7 mouse cellular contexts compared by ENCODE assay signal in the genomic region with DNA sequence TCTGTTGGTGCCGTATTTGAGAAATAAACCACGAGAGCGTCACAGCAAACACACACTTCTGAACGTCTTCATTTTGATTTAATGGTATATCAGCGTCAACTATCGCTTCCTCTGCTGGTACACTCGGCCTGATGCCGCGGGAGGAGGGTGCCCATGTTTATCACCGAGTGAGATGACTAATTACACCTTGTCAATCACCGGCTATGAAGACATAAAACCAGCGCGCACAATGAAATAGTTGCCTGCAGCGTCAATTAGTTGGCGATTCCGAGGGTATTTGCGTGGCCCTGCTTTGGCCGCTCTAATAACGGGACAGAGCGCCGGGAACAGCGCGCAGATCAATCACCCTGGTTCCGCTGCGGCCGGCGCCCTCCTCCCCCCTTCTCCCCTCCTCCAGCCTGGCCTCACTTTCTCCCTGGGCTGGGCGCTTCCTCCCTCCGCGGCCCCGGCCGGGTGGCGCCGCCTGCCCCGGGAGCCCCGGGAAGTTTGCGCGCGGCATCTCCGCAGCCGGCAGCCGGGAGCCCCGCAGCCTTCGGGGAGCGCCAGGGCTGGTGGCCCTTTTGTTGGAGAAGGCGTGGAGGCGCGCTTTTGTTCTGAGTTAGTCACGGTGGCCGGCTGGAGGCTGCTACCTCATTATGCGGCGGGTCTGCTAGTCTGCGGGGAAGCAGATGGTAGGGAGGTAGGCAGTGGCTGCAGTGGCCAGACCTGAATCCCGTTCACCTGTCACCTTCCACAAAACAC. TPM values are rescaled to one million over a fixed set of nuclear protein-coding genes. Genes with fewer than 3 reads are reported as not detected.
DNase-seq lines count a peak whose midpoint lies in the region; ATAC-seq lines count a peak whose summit lies in the region.

No protein-coding gene starts in this region.

- ATAC-seq in lung, embryonic 15.5 days (ENCODE audit: borderline replicate concordance, extremely low read depth, low FRiP score, low TSS enrichment) = no peak
- ATAC-seq in hindbrain, embryonic 16.5 days = no peak
- ATAC-seq in midbrain, embryonic 15.5 days (replicated peaks) = peak; percentile 5; the same call in 1 of the 2 replicates

- no peaks in the 10 kb centered on the region for H3K36me3 ChIP-seq in lung, embryonic 15.5 days
- no peaks in the 10 kb centered on the region for H3K36me3 ChIP-seq in hindbrain, embryonic 16.5 days (ENCODE audit: control insufficient read depth, insufficient read depth, low read length)
- no peaks in the 10 kb centered on the region for H3K36me3 ChIP-seq in midbrain, embryonic 15.5 days (replicated peaks)

- WGBS in lung, embryonic 15.5 days = under 1% methylated on average over 54 of the region's 54 CpGs
- WGBS in hindbrain, embryonic 16.5 days = under 1% methylated on average over 53 of the region's 54 CpGs
- under 1% methylated on average over 53 of the region's 54 CpGs for WGBS in midbrain, embryonic 15.5 days

- H3K27me3 ChIP-seq in lung, embryonic 15.5 days = peaks cover 100% of the 10 kb centered on the region
- peaks cover 72% of the 10 kb centered on the region for H3K27me3 ChIP-seq in hindbrain, embryonic 16.5 days (replicated peaks; ENCODE audit: control insufficient read depth, insufficient read depth, low read length)
- peaks cover 64% of the 10 kb centered on the region for H3K27me3 ChIP-seq in midbrain, embryonic 15.5 days (replicated peaks)

- H3K9ac ChIP-seq in lung, embryonic 15.5 days = no peak overlapping the region
- peak overlapping the region; percentile 41 for H3K9ac ChIP-seq in hindbrain, embryonic 16.5 days (ENCODE audit: low read depth, low read length)
- peak overlapping the region; percentile 56 for H3K9ac ChIP-seq in midbrain, embryonic 15.5 days

- no peak overlapping the region for H3K27ac ChIP-seq in lung, embryonic 15.5 days
- peak overlapping the region; percentile 21; the same call in 1 of the 2 replicates for H3K27ac ChIP-seq in hindbrain, embryonic 16.5 days (ENCODE audit: low read depth, low read length)
- H3K27ac ChIP-seq in midbrain, embryonic 15.5 days = peak overlapping the region; percentile 84

- peaks cover 26% of the 10 kb centered on the region for H3K4me1 ChIP-seq in lung, embryonic 15.5 days
- peaks cover 21% of the 10 kb centered on the region for H3K4me1 ChIP-seq in hindbrain, embryonic 16.5 days (ENCODE audit: control insufficient read depth, insufficient read depth, low read depth, low read length)
- H3K4me1 ChIP-seq in midbrain, embryonic 15.5 days = peaks cover 46% of the 10 kb centered on the region

- H3K9me3 ChIP-seq in lung, embryonic 15.5 days = no peaks in the 10 kb centered on the region
- no peaks in the 10 kb centered on the region for H3K9me3 ChIP-seq in hindbrain, embryonic 16.5 days (ENCODE audit: control insufficient read depth, low read length)
- H3K9me3 ChIP-seq in midbrain, embryonic 15.5 days = no peaks in the 10 kb centered on the region

- H3K4me2 ChIP-seq in lung, embryonic 15.5 days = peak overlapping the region; percentile 44
- peak overlapping the region; percentile 59 for H3K4me2 ChIP-seq in hindbrain, embryonic 16.5 days (ENCODE audit: low read length)
- peak overlapping the region; percentile 70 for H3K4me2 ChIP-seq in midbrain, embryonic 15.5 days

- H3K4me3 ChIP-seq in lung, embryonic 15.5 days = peak overlapping the region; percentile 19
- peak overlapping the region; percentile 37 for H3K4me3 ChIP-seq in hindbrain, embryonic 16.5 days (ENCODE audit: low read length)
- H3K4me3 ChIP-seq in midbrain, embryonic 15.5 days = peak overlapping the region; percentile 42

- DNase-seq in lung, postnatal 25 days (ENCODE audit: low spot score) = no peak
- peak; percentile 79 for DNase-seq in embryo, embryonic 9.5 days (ENCODE audit: extremely low spot score)
- no peak for DNase-seq in testis, postnatal 10 days (ENCODE audit: low spot score)
- DNase-seq in thymus, postnatal 14 days = no peak

RNA-seq across cellular contexts. Expression of gene Lhx2, which starts 8.9 kb away (rescaled TPM):
- 0.05 TPM in 1 of 2 replicates, not detected in the other for polyA plus RNA-seq in lung, embryonic 15.5 days (2015; fragmentation: Nextera tagmentation; extraction: Ambion mirVana)
- polyA plus RNA-seq in hindbrain, embryonic 16.5 days (2015; fragmentation: Nextera tagmentation; extraction: Ambion mirVana) = 6.8 and 9.2 TPM in 2 replicates
- polyA plus RNA-seq in midbrain, embryonic 15.5 days (2015; fragmentation: Nextera tagmentation; extraction: Ambion mirVana) = 47.3 and 58.4 TPM in 2 replicates
